Mouse (Mus musculus): ENCODE results near the gene Ndufv3.

GRCm38 (mm10) chr17:31564015-31564857, 44.3 kb downstream of the Ndufv3 start, which contains the start of gene Pknox1:
- TF ChIP-seq POLR2A (IDR thresholded peaks at IDR 0.05; ENCODE audit: extremely low read depth, insufficient read depth, low read length) = peak; percentile 75
- TF ChIP-seq CTCF (IDR thresholded peaks at IDR 0.05; ENCODE audit: low read depth, low read length) = no peak
